Mouse (Mus musculus): ENCODE data around the gene S100a4. TPM values are rescaled to one million over a fixed set of nuclear protein-coding genes. Genes with fewer than 3 reads are reported as not detected.

The S100a4 gene
- polyA plus RNA-seq (2012; rRNA removed), result 1.8 and 3.7 TPM in 2 replicates

GRCm38 (mm10) chr3:90603623-90604022, at the start of gene S100a4:
TSS of gene S100a4 (plus strand) at chr3:90603771.
- no peak within 1 kb of the TSS for H3K27ac ChIP-seq (ENCODE audit: insufficient read depth, low read depth, low read length)
- H3K36me3 ChIP-seq (ENCODE audit: control insufficient read depth, insufficient read depth, low read length), result no peaks in the 10 kb centered on the region
- no peak for TF ChIP-seq CTCF (IDR thresholded peaks at IDR 0.05; ENCODE audit: extremely low read depth, insufficient read length, insufficient replicate concordance, low read depth, low read length)
- no peak for TF ChIP-seq POLR2A (IDR thresholded peaks at IDR 0.05; ENCODE audit: low read depth, low read length)
- H3K27me3 ChIP-seq (ENCODE audit: control insufficient read depth, insufficient read depth, low read length), result no peaks in the 10 kb centered on the region
- 57% methylated on average over 3 of the region's 3 CpGs for WGBS
- H3K4me3 ChIP-seq (ENCODE audit: low read depth, low read length), result no peak within 1 kb of the TSS
- H3K4me1 ChIP-seq (ENCODE audit: control insufficient read depth, insufficient read depth, insufficient read length, low read length), result peaks cover 3% of the 10 kb centered on the region; the same call in 1 of the 2 replicates

- Histone ChIP-seq H3K4me3 (ENCODE audit: low read depth, low read length) (no peak overlapping the region), H3K36me3 (ENCODE audit: control insufficient read depth, insufficient read depth, low read length) (no peaks in the 10 kb centered on the region), H3K27me3 (ENCODE audit: control insufficient read depth, insufficient read depth, low read length) (no peaks in the 10 kb centered on the region), H3K27ac (ENCODE audit: insufficient read depth, low read depth, low read length) (no peak overlapping the region), H3K4me1 (ENCODE audit: control insufficient read depth, insufficient read depth, insufficient read length, low read length) (no peaks in the 10 kb centered on the region)
- TF ChIP-seq CTCF (IDR thresholded peaks at IDR 0.05; ENCODE audit: extremely low read depth, insufficient read length, insufficient replicate concordance, low read depth, low read length) (no peak), POLR2A (IDR thresholded peaks at IDR 0.05; ENCODE audit: low read depth, low read length) (no peak)
- WGBS, result 76% methylated on average over 5 of the region's 5 CpGs
Observed at GRCm38 (mm10) chr3:90555954-90556353, 47.6 kb upstream of the S100a4 start.

- Histone ChIP-seq H3K27me3 (ENCODE audit: control insufficient read depth, insufficient read depth, low read length) (no peaks in the 10 kb centered on the region), H3K27ac (ENCODE audit: insufficient read depth, low read depth, low read length) (no peak within 1 kb of the TSS), H3K4me1 (ENCODE audit: control insufficient read depth, insufficient read depth, insufficient read length, low read length) (no peaks in the 10 kb centered on the region), H3K36me3 (ENCODE audit: control insufficient read depth, insufficient read depth, low read length) (no peaks in the 10 kb centered on the region), H3K4me3 (ENCODE audit: low read depth, low read length) (no peak within 1 kb of the TSS)
- 86% methylated on average over 6 of the region's 6 CpGs for WGBS
- no peak for TF ChIP-seq POLR2A (IDR thresholded peaks at IDR 0.05; ENCODE audit: low read depth, low read length)
- TF ChIP-seq CTCF (IDR thresholded peaks at IDR 0.05; ENCODE audit: extremely low read depth, insufficient read length, insufficient replicate concordance, low read depth, low read length), result no peak
Observed at GRCm38 (mm10) chr3:90560008-90560628, 43.5 kb upstream of the S100a4 start, which contains the start of gene S100a3. TSS of gene S100a3 (plus strand) at chr3:90560578.

- peaks cover 3% of the 10 kb centered on the region; the same call in 1 of the 2 replicates for H3K4me1 ChIP-seq (ENCODE audit: control insufficient read depth, insufficient read depth, insufficient read length, low read length)
- TF ChIP-seq POLR2A (IDR thresholded peaks at IDR 0.05; ENCODE audit: low read depth, low read length) (no peak), CTCF (IDR thresholded peaks at IDR 0.05; ENCODE audit: extremely low read depth, insufficient read length, insufficient replicate concordance, low read depth, low read length) (no peak)
- H3K27ac ChIP-seq (ENCODE audit: insufficient read depth, low read depth, low read length), result no peak overlapping the region
- 78% methylated on average over 5 of the region's 5 CpGs for WGBS
- no peaks in the 10 kb centered on the region for H3K27me3 ChIP-seq (ENCODE audit: control insufficient read depth, insufficient read depth, low read length)
- no peaks in the 10 kb centered on the region for H3K36me3 ChIP-seq (ENCODE audit: control insufficient read depth, insufficient read depth, low read length)
- no peak overlapping the region for H3K4me3 ChIP-seq (ENCODE audit: low read depth, low read length)
Observed at GRCm38 (mm10) chr3:90574691-90575090, 28.9 kb upstream of the S100a4 start.

GRCm38 (mm10) chr3:90575320-90575719, 28.3 kb upstream of the S100a4 start:
- TF ChIP-seq CTCF (IDR thresholded peaks at IDR 0.05; ENCODE audit: extremely low read depth, insufficient read length, insufficient replicate concordance, low read depth, low read length), result no peak
- no peak for TF ChIP-seq POLR2A (IDR thresholded peaks at IDR 0.05; ENCODE audit: low read depth, low read length)
- Histone ChIP-seq H3K27me3 (ENCODE audit: control insufficient read depth, insufficient read depth, low read length) (no peaks in the 10 kb centered on the region), H3K36me3 (ENCODE audit: control insufficient read depth, insufficient read depth, low read length) (no peaks in the 10 kb centered on the region), H3K4me1 (ENCODE audit: control insufficient read depth, insufficient read depth, insufficient read length, low read length) (peaks cover 3% of the 10 kb centered on the region; the same call in 1 of the 2 replicates), H3K4me3 (ENCODE audit: low read depth, low read length) (no peak overlapping the region), H3K27ac (ENCODE audit: insufficient read depth, low read depth, low read length) (no peak overlapping the region)
- 49% methylated on average over 3 of the region's 3 CpGs for WGBS

- H3K4me1 ChIP-seq (ENCODE audit: control insufficient read depth, insufficient read depth, insufficient read length, low read length), result peaks cover 3% of the 10 kb centered on the region; the same call in 1 of the 2 replicates
- H3K27me3 ChIP-seq (ENCODE audit: control insufficient read depth, insufficient read depth, low read length), result no peaks in the 10 kb centered on the region
- TF ChIP-seq POLR2A (IDR thresholded peaks at IDR 0.05; ENCODE audit: low read depth, low read length) (no peak), CTCF (IDR thresholded peaks at IDR 0.05; ENCODE audit: extremely low read depth, insufficient read length, insufficient replicate concordance, low read depth, low read length) (no peak)
- H3K27ac ChIP-seq (ENCODE audit: insufficient read depth, low read depth, low read length), result no peak overlapping the region
- WGBS, result 73% methylated on average over 10 of the region's 10 CpGs
- no peak overlapping the region for H3K4me3 ChIP-seq (ENCODE audit: low read depth, low read length)
- H3K36me3 ChIP-seq (ENCODE audit: control insufficient read depth, insufficient read depth, low read length), result no peaks in the 10 kb centered on the region
Observed at GRCm38 (mm10) chr3:90576351-90577001, 27.1 kb upstream of the S100a4 start.

- H3K4me1 ChIP-seq (ENCODE audit: control insufficient read depth, insufficient read depth, insufficient read length, low read length), result peaks cover 10% of the 10 kb centered on the region; the same call in 1 of the 2 replicates
- TF ChIP-seq CTCF (IDR thresholded peaks at IDR 0.05; ENCODE audit: extremely low read depth, insufficient read length, insufficient replicate concordance, low read depth, low read length) (no peak), POLR2A (IDR thresholded peaks at IDR 0.05; ENCODE audit: low read depth, low read length) (no peak)
- no peaks in the 10 kb centered on the region for H3K27me3 ChIP-seq (ENCODE audit: control insufficient read depth, insufficient read depth, low read length)
- H3K36me3 ChIP-seq (ENCODE audit: control insufficient read depth, insufficient read depth, low read length), result no peaks in the 10 kb centered on the region
- H3K27ac ChIP-seq (ENCODE audit: insufficient read depth, low read depth, low read length), result no peak overlapping the region
- H3K4me3 ChIP-seq (ENCODE audit: low read depth, low read length), result no peak overlapping the region
- 80% methylated on average over 7 of the region's 7 CpGs for WGBS
Observed at GRCm38 (mm10) chr3:90579433-90579832, 24.1 kb upstream of the S100a4 start.

Data from small intestine, adult 2 months (tissue).